Mouse (Mus musculus) C2C12 (cell line): ENCODE measurements around the gene Sh3bp1.

Experiments used
- CEBPB ChIP-seq: IDR thresholded peaks from one replicate; pipeline ENCODE4 v1.6.1; 2011; ENCODE audit warnings: low read depth, mild to moderate bottlenecking, control low read depth, moderate library complexity
- CTCF ChIP-seq: IDR thresholded peaks from one replicate; pipeline ENCODE4 v1.5.1; 2011; ENCODE audit not compliant: control insufficient read depth, insufficient read depth, insufficient read length
- FOSL1 ChIP-seq: IDR thresholded peaks from one replicate; pipeline ENCODE4 v1.8.0; 2011; ENCODE audit warnings: mild to moderate bottlenecking, low read length; ENCODE audit not compliant: poor library complexity, insufficient read depth, severe bottlenecking
- MAX ChIP-seq: IDR thresholded peaks from one replicate; pipeline ENCODE4 v1.6.1; 2011; ENCODE audit warnings: mild to moderate bottlenecking, control low read depth
- MYOD1 ChIP-seq: IDR thresholded peaks from one replicate; pipeline ENCODE4 v1.6.1; 2011; ENCODE audit warnings: low read depth; ENCODE audit not compliant: control insufficient read depth, insufficient read length
- MYOG ChIP-seq: IDR thresholded peaks from one replicate; pipeline ENCODE4 v1.6.1; 2011; ENCODE audit not compliant: control insufficient read depth, insufficient read length; ENCODE audit errors: extremely low read depth
- USF1 ChIP-seq: IDR thresholded peaks from one replicate; pipeline ENCODE4 v1.6.1; 2011; ENCODE audit warnings: low read depth, mild to moderate bottlenecking, control low read depth, moderate library complexity

DNA sequence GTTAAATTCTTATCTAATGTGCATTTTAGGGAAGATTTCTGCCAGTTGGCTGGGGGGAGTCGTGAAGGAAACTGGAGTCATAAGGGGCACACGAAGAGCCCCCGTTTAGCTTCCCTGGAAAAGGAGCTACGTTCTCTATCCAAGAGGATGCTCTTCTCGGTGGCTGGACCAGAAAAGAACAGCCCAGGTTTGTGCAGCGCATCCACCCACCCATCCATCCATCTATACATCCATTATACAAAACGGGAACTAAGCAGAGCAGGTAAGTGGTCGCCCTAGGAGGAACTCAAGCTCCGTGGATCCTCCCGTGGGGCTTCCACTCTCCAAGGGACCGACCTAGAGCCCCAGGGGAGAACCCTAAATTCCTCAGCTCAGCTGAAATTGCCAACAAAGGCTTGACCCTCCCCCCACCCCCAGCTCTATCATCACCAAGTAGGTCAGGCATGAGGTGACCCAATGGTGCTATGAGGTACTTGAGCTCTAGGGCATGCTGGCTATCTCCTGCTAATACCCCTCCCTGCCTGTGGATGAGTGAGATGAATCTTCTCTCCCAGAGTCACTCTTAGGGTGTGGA lies 48.7 kb downstream of the Sh3bp1 start:
- TF ChIP-seq CEBPB = no peak
- TF ChIP-seq CTCF = no peak
- TF ChIP-seq MAX = no peak
- TF ChIP-seq FOSL1 = no peak
- TF ChIP-seq MYOG = no peak
- TF ChIP-seq USF1 = no peak
- no peak for TF ChIP-seq MYOD1
